ENCODE assay signal across 23 mouse cellular contexts in genomic region chr6:119587454-119587853, GRCm38 (mm10). TPM values are rescaled to one million over a fixed set of nuclear protein-coding genes. Genes with fewer than 3 reads are reported as not detected.
DNase-seq lines count a peak whose midpoint lies in the region; ATAC-seq and TF ChIP-seq lines count a peak whose summit lies in the region.
"Had no signal": no experiment of that assay in that cellular context is flagged by ENCODE, and none has a peak within 500 bp of the region (broad histone marks: within the 10 kb centered on the region; RNA-seq: fewer than 3 reads in every experiment).

No protein-coding gene starts in this region.

- H3K27me3 ChIP-seq in hindbrain, embryonic 10.5 days (ENCODE audit: insufficient read depth, poor library complexity, severe bottlenecking) = no peaks in the 10 kb centered on the region
- H3K27me3 ChIP-seq in hindbrain, embryonic 11.5 days (ENCODE audit: control insufficient read depth, insufficient read depth, low read length) = no peaks in the 10 kb centered on the region
- H3K27me3 ChIP-seq in midbrain, embryonic 10.5 days (ENCODE audit: low read depth, poor library complexity, severe bottlenecking) = no peaks in the 10 kb centered on the region
- H3K27me3 ChIP-seq in midbrain, postnatal 0 days (ENCODE audit: insufficient read depth, low read length) = no peaks in the 10 kb centered on the region
- H3K27me3 ChIP-seq: CH12.LX; forebrain, embryonic 13.5 days; forebrain, embryonic 15.5 days; Patski had no signal

- no peaks in the 10 kb centered on the region for H3K9me3 ChIP-seq in hindbrain, embryonic 10.5 days
- no peaks in the 10 kb centered on the region for H3K9me3 ChIP-seq in hindbrain, embryonic 11.5 days (ENCODE audit: control insufficient read depth, low read length)
- no peaks in the 10 kb centered on the region for H3K9me3 ChIP-seq in midbrain, embryonic 10.5 days (replicated peaks)
- no peaks in the 10 kb centered on the region for H3K9me3 ChIP-seq in midbrain, postnatal 0 days (ENCODE audit: low read length)
- H3K9me3 ChIP-seq: forebrain, embryonic 13.5 days; forebrain, embryonic 15.5 days; G1E had no signal

- ATAC-seq in hindbrain, embryonic 11.5 days (ENCODE audit: low FRiP score) = no peak
- ATAC-seq in midbrain, postnatal 0 days (ENCODE audit: low FRiP score) = no peak
- ATAC-seq: activated CD4-positive, CD25-positive, alpha-beta regulatory T cell, adult 4 months; CD4-positive, CD25-positive, alpha-beta regulatory T cell, adult 4 months; forebrain, embryonic 13.5 days; forebrain, embryonic 15.5 days; forebrain, postnatal 0 days; Patski had no signal

- no peak overlapping the region for H3K9ac ChIP-seq in hindbrain, embryonic 11.5 days (ENCODE audit: low read depth, low read length)
- H3K9ac ChIP-seq in midbrain, postnatal 0 days (replicated peaks; ENCODE audit: low read length, poor library complexity, severe bottlenecking) = no peak overlapping the region
- H3K9ac ChIP-seq: forebrain, embryonic 13.5 days; forebrain, embryonic 15.5 days; forebrain, postnatal 0 days had no signal

- no peaks in the 10 kb centered on the region for H3K36me3 ChIP-seq in hindbrain, embryonic 10.5 days
- no peaks in the 10 kb centered on the region for H3K36me3 ChIP-seq in hindbrain, embryonic 11.5 days (ENCODE audit: control insufficient read depth, insufficient read depth, low read length)
- H3K36me3 ChIP-seq in midbrain, embryonic 10.5 days = no peaks in the 10 kb centered on the region
- peaks cover 6% of the 10 kb centered on the region; the same call in 1 of the 2 replicates for H3K36me3 ChIP-seq in midbrain, postnatal 0 days (ENCODE audit: insufficient read depth, low read length)
- H3K36me3 ChIP-seq: forebrain, embryonic 15.5 days had no signal

- peak overlapping the region; percentile 74; the same call in 1 of the 2 replicates for H3K27ac ChIP-seq in gastrocnemius, adult 2 months
- 0 out of 2 replicates have a peak overlapping the region, but pooled peaks have one; percentile 25 for H3K27ac ChIP-seq in hindbrain, embryonic 10.5 days
- no peak overlapping the region for H3K27ac ChIP-seq in hindbrain, embryonic 11.5 days (ENCODE audit: low read depth, low read length)
- peak overlapping the region; percentile 79; the same call in 1 of the 2 replicates for H3K27ac ChIP-seq in midbrain, embryonic 10.5 days (replicated peaks)
- H3K27ac ChIP-seq in midbrain, postnatal 0 days (ENCODE audit: low read depth, low read length) = no peak overlapping the region
- H3K27ac ChIP-seq: forebrain, embryonic 13.5 days; forebrain, embryonic 15.5 days had no signal

- TF ChIP-seq CTCF in gastrocnemius, adult 2 months (IDR thresholded peaks at IDR 0.05) = no peak
- no peak for TF ChIP-seq CTCF in midbrain, postnatal 0 days (IDR thresholded peaks at IDR 0.05)

- no peak overlapping the region for H3K4me2 ChIP-seq in hindbrain, embryonic 11.5 days (replicated peaks; ENCODE audit: low read depth, low read length)
- H3K4me2 ChIP-seq in midbrain, postnatal 0 days (ENCODE audit: low read depth, low read length, poor library complexity, severe bottlenecking) = no peak overlapping the region
- H3K4me2 ChIP-seq: forebrain, embryonic 13.5 days; forebrain, embryonic 15.5 days had no signal

- H3K4me3 ChIP-seq in gastrocnemius, adult 2 months = no peak overlapping the region
- H3K4me3 ChIP-seq in hindbrain, embryonic 10.5 days = no peak overlapping the region
- H3K4me3 ChIP-seq in hindbrain, embryonic 11.5 days (ENCODE audit: low read depth, low read length) = no peak overlapping the region
- no peak overlapping the region for H3K4me3 ChIP-seq in midbrain, embryonic 10.5 days
- no peak overlapping the region for H3K4me3 ChIP-seq in midbrain, postnatal 0 days (ENCODE audit: low read depth, low read length)
- H3K4me3 ChIP-seq: forebrain, embryonic 13.5 days; forebrain, embryonic 15.5 days had no signal

- no peak for DNase-seq in gastrocnemius, adult 2 months
- DNase-seq in gastrocnemius, postnatal 14 days = no peak
- DNase-seq in hindbrain, embryonic 10.5 days (ENCODE audit: low spot score) = no peak
- DNase-seq in hindbrain, embryonic 11.5 days (ENCODE audit: low spot score) = no peak
- no peak for DNase-seq in midbrain, embryonic 10.5 days (ENCODE audit: low spot score)
- no peak for DNase-seq in midbrain, postnatal 0 days (ENCODE audit: low spot score)
- DNase-seq in spleen, postnatal 14 days (ENCODE audit: low spot score in 2 of 2) = no peak
- DNase-seq: adrenal gland, adult 8-10 months; adrenal gland, postnatal 14 days; adrenal gland, postnatal 36 days; cerebellum, adult 11-12 months; cerebellum, adult 2 months; cerebellum, adult 9-10 months; cerebellum, postnatal 10 days; cerebellum, postnatal 25 days; forebrain, postnatal 0 days had no signal

- H3K4me1 ChIP-seq in hindbrain, embryonic 10.5 days (replicated peaks) = peaks cover 33% of the 10 kb centered on the region
- H3K4me1 ChIP-seq in hindbrain, embryonic 11.5 days (replicated peaks; ENCODE audit: control insufficient read depth, insufficient read depth, low read length) = peaks cover 5% of the 10 kb centered on the region
- H3K4me1 ChIP-seq in midbrain, embryonic 10.5 days = peaks cover 40% of the 10 kb centered on the region
- no peaks in the 10 kb centered on the region for H3K4me1 ChIP-seq in midbrain, postnatal 0 days (ENCODE audit: insufficient read depth, low read length)

- intact Hi-C loops in gastrocnemius, adult 2 months (cut with DNase I) = no loop called here
- intact Hi-C loops in gastrocnemius, postnatal 14 days (cut with DNase I; ENCODE audit: low total_unique reads) = no loop called here

RNA-seq across cellular contexts. Expression of gene Wnt5b, which starts 43.3 kb away (rescaled TPM):
- total RNA-seq in gastrocnemius, adult 2 months (2021) = 1 to 10 TPM in 1 of 2 experiments, under 1 TPM in 1; 0.64 to 2.3 TPM
- 1 to 10 TPM in 1 of 2 experiments, under 1 TPM in 1; 0.93 to 2.4 TPM for total RNA-seq in gastrocnemius, postnatal 14 days (2021)
- 7.9 and 8.8 TPM in 2 replicates for polyA plus RNA-seq in hindbrain, embryonic 10.5 days (2016; fragmentation: Nextera tagmentation; extraction: Ambion mirVana)
- 5.4 and 5.8 TPM in 2 replicates for polyA plus RNA-seq in hindbrain, embryonic 11.5 days (2014; fragmentation: Nextera tagmentation; extraction: Ambion mirVana)
- polyA plus RNA-seq in midbrain, embryonic 10.5 days (2016; fragmentation: Nextera tagmentation; extraction: Ambion mirVana) = 15.3 and 19.0 TPM in 2 replicates
- 2.1 and 4.4 TPM in 2 replicates for total RNA-seq in midbrain, postnatal 0 days (2014; rRNA removed)
- 0.99 and 1.6 TPM in 2 replicates for polyA plus RNA-seq in midbrain, postnatal 0 days (2015; fragmentation: Nextera tagmentation; extraction: Ambion mirVana)
- total RNA-seq: G1E had no signal
- polyA plus RNA-seq: activated CD4-positive, CD25-positive, alpha-beta regulatory T cell, adult 4 months had no signal

Comparison
In these comparisons a context has a peak if more than half of its experiments do, and no peak if none do; other contexts are left out.
1. H3K27ac ChIP-seq: peak in gastrocnemius, adult 2 months (single experiment), hindbrain, embryonic 10.5 days (single experiment) and midbrain, embryonic 10.5 days (single experiment); none in hindbrain, embryonic 11.5 days (single experiment) and midbrain, postnatal 0 days (single experiment).